Mouse (Mus musculus) CH12.LX (cell line): ENCODE measurements around the gene Pafah1b3. TPM values are rescaled to one million over a fixed set of nuclear protein-coding genes. Genes with fewer than 3 reads are reported as not detected.

Experiments used
- DNase-seq: peaks from one replicate; pipeline ENCODE4 v3.0.0-alpha.2; 2013; ENCODE audit errors: extremely low read depth
- H3K27ac ChIP-seq: 2 replicates; pipeline ENCODE4 v1.5.1; 2012; ENCODE audit warnings: low read depth, mild to moderate bottlenecking, control low read depth, moderate library complexity; ENCODE audit not compliant: insufficient read depth
- H3K27me3 ChIP-seq: replicated peaks from 2 replicates; pipeline ENCODE3; 2012; ENCODE audit warnings: inconsistent platforms
- H3K36me3 ChIP-seq, 2 experiments: replicated peaks in 1 of 2; 2 replicates each; pipeline versions ENCODE3 to v1.6.1; 2012; ENCODE audit warnings: inconsistent platforms in 1 of 2, low read length in 1 of 2, mild to moderate bottlenecking in 1 of 2, mixed read lengths in 1 of 2, moderate library complexity in 1 of 2; ENCODE audit not compliant: control insufficient read depth in 1 of 2, insufficient read depth in 1 of 2
- H3K4me1 ChIP-seq, 2 experiments: 2 replicates each; pipeline ENCODE4 v1.6.1; 2012; ENCODE audit warnings: inconsistent platforms in 1 of 2, moderate library complexity in 1 of 2; ENCODE audit not compliant: insufficient read depth in 2 of 2, control insufficient read depth in 1 of 2
- H3K4me2 ChIP-seq: 2 replicates; pipeline ENCODE4 v1.6.1; 2012; ENCODE audit warnings: low read depth, mild to moderate bottlenecking, control low read depth; ENCODE audit not compliant: poor library complexity, insufficient read depth, severe bottlenecking
- H3K4me3 ChIP-seq, 3 experiments: fragments of 150-350 bp in 1 of 3; sonication (generic) in 1 of 3; replicated peaks in 1 of 3; 2 replicates each; pipeline versions ENCODE3 to v1.5.1; 2011 to 2012; ENCODE audit warnings: low read depth in 2 of 3, low read length in 2 of 3, mild to moderate bottlenecking in 2 of 3, moderate library complexity in 2 of 3, control low read depth in 1 of 3, improper control_type of control experiment in 1 of 3, inconsistent platforms in 1 of 3, mixed read lengths in 1 of 3; ENCODE audit not compliant: poor library complexity in 1 of 3
- H3K79me2 ChIP-seq: replicated peaks from 2 replicates; pipeline ENCODE4 v1.6.1; 2012; ENCODE audit warnings: mild to moderate bottlenecking, moderate library complexity; ENCODE audit not compliant: control insufficient read depth, poor library complexity, insufficient read depth, severe bottlenecking; ENCODE audit errors: extremely low read depth
- H3K9ac ChIP-seq: 2 replicates; pipeline ENCODE4 v1.6.1; 2012; ENCODE audit warnings: low read depth, mild to moderate bottlenecking, control low read depth, moderate library complexity; ENCODE audit not compliant: insufficient read depth
- H3K9me3 ChIP-seq: replicated peaks from 2 replicates; pipeline ENCODE3; 2012; ENCODE audit warnings: low read length, inconsistent platforms, mixed read lengths
- BHLHE40 ChIP-seq: IDR thresholded peaks from 2 replicates; pipeline ENCODE4 v1.6.1; 2011; ENCODE audit warnings: mild to moderate bottlenecking, low read depth, low read length, improper control_type of control experiment
- CHD1 ChIP-seq: IDR thresholded peaks from 2 replicates; pipeline ENCODE4 v1.6.1; 2012; ENCODE audit warnings: low read depth, low read length, improper control_type of control experiment, inconsistent platforms
- CHD2 ChIP-seq: IDR thresholded peaks from 2 replicates; pipeline ENCODE4 v1.6.1; 2011; ENCODE audit warnings: low read length, improper control_type of control experiment
- E2F4 ChIP-seq: IDR thresholded peaks from 2 replicates; pipeline ENCODE4 v1.6.1; 2011; ENCODE audit warnings: low read depth, low read length, improper control_type of control experiment; ENCODE audit not compliant: insufficient replicate concordance
- ELF1 ChIP-seq: IDR thresholded peaks from 2 replicates; pipeline ENCODE4 v1.6.1; 2014; ENCODE audit warnings: low read depth, mild to moderate bottlenecking, inconsistent platforms, low read length, improper control_type of control experiment
- ETS1 ChIP-seq: conservative IDR thresholded peaks from 2 replicates; pipeline ENCODE4 v1.6.1; 2012; ENCODE audit warnings: low read depth, mild to moderate bottlenecking, inconsistent platforms, low read length, improper control_type of control experiment, moderate library complexity
- GABPA ChIP-seq: IDR thresholded peaks from 2 replicates; pipeline ENCODE4 v1.6.1; 2012; ENCODE audit warnings: low read depth, low read length, improper control_type of control experiment, inconsistent platforms; ENCODE audit not compliant: insufficient replicate concordance
- HCFC1 ChIP-seq: IDR thresholded peaks from 2 replicates; pipeline ENCODE4 v1.6.1; 2012; ENCODE audit warnings: low read depth, mild to moderate bottlenecking, inconsistent platforms, low read length, improper control_type of control experiment
- IRF4 ChIP-seq: IDR thresholded peaks from 2 replicates; pipeline ENCODE4 v1.6.1; 2014; ENCODE audit warnings: low read depth, mild to moderate bottlenecking, inconsistent platforms, low read length, improper control_type of control experiment
- JUN ChIP-seq: IDR thresholded peaks from 2 replicates; pipeline ENCODE4 v1.6.1; 2011; ENCODE audit warnings: low read depth, mild to moderate bottlenecking, low read length, improper control_type of control experiment, moderate library complexity; ENCODE audit not compliant: insufficient read depth
- JUND ChIP-seq: conservative IDR thresholded peaks from 2 replicates; pipeline ENCODE4 v1.6.1; 2011; ENCODE audit warnings: low read depth, low read length, improper control_type of control experiment
- KAT2A ChIP-seq: IDR thresholded peaks from 2 replicates; pipeline ENCODE4 v1.6.1; 2012; ENCODE audit warnings: low read length, improper control_type of control experiment, inconsistent platforms; ENCODE audit not compliant: insufficient replicate concordance
- MAFK ChIP-seq: IDR thresholded peaks from 2 replicates; pipeline ENCODE4 v1.6.1; 2011; ENCODE audit warnings: low read length, improper control_type of control experiment; ENCODE audit not compliant: insufficient replicate concordance
- MAX ChIP-seq: IDR thresholded peaks from 2 replicates; pipeline ENCODE4 v1.6.1; 2011; ENCODE audit warnings: low read length, improper control_type of control experiment
- MAZ ChIP-seq: IDR thresholded peaks from 2 replicates; pipeline ENCODE4 v1.6.1; 2012; ENCODE audit warnings: low read depth, mild to moderate bottlenecking, inconsistent platforms, low read length, improper control_type of control experiment, moderate library complexity
- MEF2A ChIP-seq: IDR thresholded peaks from 2 replicates; pipeline ENCODE4 v1.6.1; 2014; ENCODE audit warnings: low read depth, mild to moderate bottlenecking, inconsistent platforms, low read length, improper control_type of control experiment, borderline replicate concordance
- MXI1 ChIP-seq: IDR thresholded peaks from 2 replicates; pipeline ENCODE4 v1.6.1; 2011; ENCODE audit warnings: mild to moderate bottlenecking, low read depth, low read length, improper control_type of control experiment
- NELFE ChIP-seq: IDR thresholded peaks from 2 replicates; pipeline ENCODE4 v1.6.1; 2011; ENCODE audit warnings: low read depth, low read length, improper control_type of control experiment
- NRF1 ChIP-seq: IDR thresholded peaks from 2 replicates; pipeline ENCODE4 v1.6.1; 2014; ENCODE audit warnings: low read depth, mild to moderate bottlenecking, inconsistent platforms, low read length, improper control_type of control experiment, moderate library complexity
- PAX5 ChIP-seq: IDR thresholded peaks from 2 replicates; pipeline ENCODE4 v1.6.1; 2012; ENCODE audit warnings: low read length, inconsistent platforms, mixed read lengths
- SMC3 ChIP-seq: IDR thresholded peaks from 2 replicates; pipeline ENCODE4 v1.6.1; 2011; ENCODE audit warnings: low read depth, low read length, improper control_type of control experiment
- TBP ChIP-seq: conservative IDR thresholded peaks from 2 replicates; pipeline ENCODE4 v1.6.1; 2011; ENCODE audit warnings: low read depth, low read length, improper control_type of control experiment
- TCF12 ChIP-seq: IDR thresholded peaks from 2 replicates; pipeline ENCODE4 v1.6.1; 2014; ENCODE audit warnings: low read depth, mild to moderate bottlenecking, inconsistent platforms, low read length, improper control_type of control experiment
- UBTF ChIP-seq: IDR thresholded peaks from 2 replicates; pipeline ENCODE4 v1.6.1; 2012; ENCODE audit warnings: low read depth, mild to moderate bottlenecking, inconsistent platforms, low read length, improper control_type of control experiment, moderate library complexity
- USF1 ChIP-seq: IDR thresholded peaks from 2 replicates; pipeline ENCODE4 v1.6.1; 2014; ENCODE audit warnings: low read depth, mild to moderate bottlenecking, inconsistent platforms, low read length, improper control_type of control experiment
- USF2 ChIP-seq: conservative IDR thresholded peaks from 2 replicates; pipeline ENCODE4 v1.6.1; 2011; ENCODE audit warnings: low read depth, low read length, improper control_type of control experiment
- ZC3H11A ChIP-seq: IDR thresholded peaks from 2 replicates; pipeline ENCODE4 v1.6.1; 2012; ENCODE audit warnings: low read depth, mild to moderate bottlenecking, inconsistent platforms, low read length, improper control_type of control experiment
- ZKSCAN1 ChIP-seq: IDR thresholded peaks from 2 replicates; pipeline ENCODE4 v1.6.1; 2012; ENCODE audit warnings: low read depth, inconsistent platforms, low read length, improper control_type of control experiment, borderline replicate concordance
- ZMIZ1 ChIP-seq: IDR thresholded peaks from 2 replicates; pipeline ENCODE4 v1.6.1; 2012; ENCODE audit warnings: low read depth, mild to moderate bottlenecking, inconsistent platforms, low read length, improper control_type of control experiment
- ZNF384 ChIP-seq: IDR thresholded peaks from 2 replicates; pipeline ENCODE4 v1.6.1; 2012; ENCODE audit warnings: low read depth, low read length, improper control_type of control experiment, inconsistent platforms
- dilution Hi-C: fragments of 300-500 bp; cut with MboI; formaldehyde crosslinking; loops from 2 replicates; pipeline ENCODE4 v1.14.3; 2020; ENCODE audit warnings: low sequenced_read_pairs; ENCODE audit not compliant: extremely low pct_unique_long_range_greater_than_20kb, extremely low pct_ligation_motif_present
- in situ Hi-C: fragments of 300-500 bp; cut with MboI; formaldehyde crosslinking; loops from 3 replicates; pipeline ENCODE4 v1.14.3; 2019; ENCODE audit warnings: low sequenced_read_pairs, low pct_ligation_motif_present, low pct_unique_long_range_greater_than_20kb, mixed read lengths
- polyA plus RNA-seq: library from polyadenylated mRNA; unstranded; fragments of >175 nt; gene quantifications from 2 replicates; pipeline ENCODE4 v1.2.1, GENCODE M21; 2012; ENCODE audit warnings: low read depth; ENCODE audit not compliant: insufficient read length
- total RNA-seq, 2 experiments: library from RNA; depleted of rRNA; stranded (reverse); fragments of 300-350 nt in 1 of 2; fragments of >200 nt in 1 of 2; gene quantifications; 2 replicates each; pipeline ENCODE4 v1.2.3; 2012 to 2014

Pafah1b3 gene
- total and polyA plus RNA-seq, 3 experiments, result 5.9 to 50.2 (median 17.6) TPM

DNA sequence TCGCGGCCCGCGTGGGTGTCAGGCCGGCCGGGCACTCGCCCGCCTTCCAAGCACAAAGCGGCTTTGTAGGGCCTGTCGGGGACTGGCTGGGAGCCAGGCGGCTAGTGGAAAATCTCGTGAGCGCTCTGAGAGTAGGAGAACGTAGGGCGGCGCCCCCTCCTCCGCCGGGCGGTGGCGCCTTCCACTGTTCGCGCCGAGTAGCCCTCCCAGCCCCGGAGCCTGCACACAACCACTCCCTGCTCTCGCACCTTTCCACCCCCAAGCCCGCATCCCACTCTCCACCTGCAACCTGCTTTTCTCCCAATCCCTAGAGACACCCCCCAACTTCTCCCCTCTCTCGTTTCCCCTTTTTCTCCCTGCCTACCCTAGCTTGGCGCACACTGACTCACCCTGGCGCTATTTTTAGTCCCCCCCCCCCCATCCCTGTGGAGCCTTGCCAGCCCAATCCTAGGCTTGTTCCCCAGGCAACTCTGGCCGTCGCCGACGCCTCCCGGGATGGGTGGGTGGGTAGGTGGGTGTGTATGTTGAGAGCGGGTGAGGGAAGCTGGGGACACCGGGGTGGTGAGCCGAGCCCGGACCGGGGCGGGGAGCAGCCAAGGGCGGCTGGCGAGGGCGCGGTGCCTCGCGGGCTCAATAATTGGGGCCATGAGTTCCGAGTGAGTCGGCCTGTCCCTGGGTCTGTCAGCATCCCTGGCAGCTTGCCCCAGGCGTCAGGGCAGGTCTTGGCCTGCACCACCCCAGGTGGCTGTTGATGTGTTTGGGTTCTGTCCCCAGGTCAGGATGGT is 18.5 kb downstream of the Pafah1b3 start (continued):
- no peak for TF ChIP-seq GABPA
- no peak for TF ChIP-seq KAT2A
- peak; percentile 39; the same call in 1 of the 2 replicates for TF ChIP-seq MXI1
- peak; percentile 61; the same call in 1 of the 2 replicates for TF ChIP-seq IRF4
- TF ChIP-seq MAX, result no peak
- peak; percentile 81 for TF ChIP-seq MEF2A
- peak; percentile 70; the same call in 1 of the 2 replicates for TF ChIP-seq UBTF
- TF ChIP-seq JUN, result no peak
- TF ChIP-seq MAFK, result no peak
- TF ChIP-seq MAZ, result 0 out of 2 replicates have a peak, but pooled peaks have one; percentile 10
- TF ChIP-seq TCF12, result no peak
- no peak for TF ChIP-seq PAX5
- TF ChIP-seq USF1, result no peak
- TF ChIP-seq HCFC1, result no peak; the same call in 1 of the 2 replicates
- TF ChIP-seq TBP, result no peak
- TF ChIP-seq NELFE, result no peak
- no peak; the same call in 1 of the 2 replicates for TF ChIP-seq CHD1
- peak; percentile 67 for TF ChIP-seq CHD2
- no peak; the same call in 1 of the 2 replicates for TF ChIP-seq ZMIZ1
- no peak; the same call in 1 of the 2 replicates for TF ChIP-seq ETS1
- TF ChIP-seq ZC3H11A, result no peak

- peaks cover 3 to 27% of the 10 kb centered on the region in 2 experiments for H3K36me3 ChIP-seq
- peaks cover 47 to 78% of the 10 kb centered on the region in 2 experiments for H3K4me1 ChIP-seq
- H3K9me3 ChIP-seq, result no peaks in the 10 kb centered on the region
- peak overlapping the region; percentile 48 to 68 (median 56) for H3K4me3 ChIP-seq
- in situ Hi-C loops (loop anchor here (5.0 to 10.0 kb wide), 3 partner anchors 36 to 146 kb away; no protein-coding TSS in a partner anchor), dilution Hi-C loops (no loop called here)
- H3K4me2 ChIP-seq, result peak overlapping the region; percentile 79
- peak; percentile 91 for DNase-seq
- peaks cover 8% of the 10 kb centered on the region for H3K79me2 ChIP-seq
- H3K27me3 ChIP-seq, result no peaks in the 10 kb centered on the region
- peak overlapping the region; percentile 53 for H3K9ac ChIP-seq
- peak overlapping the region; percentile 72 for H3K27ac ChIP-seq
- TF ChIP-seq JUND, result no peak
- TF ChIP-seq IRF4, result no peak; the same call in 1 of the 2 replicates
- TF ChIP-seq MAFK, result no peak
- TF ChIP-seq SMC3, result peak; percentile 68; the same call in 1 of the 2 replicates
- peak; percentile 82 for TF ChIP-seq CHD2
- peak; percentile 89; the same call in 1 of the 2 replicates for TF ChIP-seq ZMIZ1
- no peak for TF ChIP-seq BHLHE40
- TF ChIP-seq KAT2A, result no peak
- no peak for TF ChIP-seq USF2
- peak; percentile 87; the same call in 1 of the 2 replicates for TF ChIP-seq E2F4
- no peak for TF ChIP-seq ZNF384
- no peak; the same call in none of the 2 replicates for TF ChIP-seq ELF1
- TF ChIP-seq MXI1, result peak; percentile 77
- no peak for TF ChIP-seq GABPA
- 0 out of 2 replicates have a peak, but pooled peaks have one; percentile 10 for TF ChIP-seq UBTF
- TF ChIP-seq MAZ, result peak; percentile 63
- no peak for TF ChIP-seq USF1
- no peak for TF ChIP-seq PAX5
- TF ChIP-seq ZKSCAN1, result no peak
- peak; percentile 81 for TF ChIP-seq NRF1
- no peak for TF ChIP-seq MEF2A
- peak; percentile 59 for TF ChIP-seq HCFC1
Measured at GRCm38 (mm10) chr7:25278341-25279075, 19.3 kb downstream of the Pafah1b3 start.
